Mouse (Mus musculus) C2C12 (cell line): Measurements from ENCODE around the gene Slmap. TPM values are rescaled to one million over a fixed set of nuclear protein-coding genes. Genes with fewer than 3 reads are reported as not detected.

Experiments
- H3K27me3 ChIP-seq: one replicate; pipeline ENCODE4 v1.6.1; 2011; ENCODE audit not compliant: control insufficient read depth, insufficient read depth, insufficient read length
- H3K36me3 ChIP-seq: one replicate; pipeline ENCODE4 v1.6.1; 2011; ENCODE audit not compliant: control insufficient read depth, insufficient read depth
- H3K4me3 ChIP-seq: one replicate; pipeline ENCODE4 v1.5.1; 2011; ENCODE audit warnings: mild to moderate bottlenecking, control low read depth; ENCODE audit not compliant: poor library complexity, insufficient read depth, severe bottlenecking
- H3K79me2 ChIP-seq: one replicate; pipeline ENCODE4 v1.6.1; 2011; ENCODE audit not compliant: control insufficient read depth, insufficient read depth
- H3K79me3 ChIP-seq: one replicate; pipeline ENCODE4 v1.6.1; 2011; ENCODE audit warnings: low read depth, control low read depth
- H3ac ChIP-seq: one replicate; pipeline ENCODE3; 2011; ENCODE audit warnings: low read depth; ENCODE audit not compliant: control insufficient read depth, insufficient read length
- CEBPB ChIP-seq: IDR thresholded peaks from one replicate; pipeline ENCODE4 v1.6.1; 2011; ENCODE audit warnings: low read depth, mild to moderate bottlenecking, control low read depth, moderate library complexity
- CTCF ChIP-seq: IDR thresholded peaks from one replicate; pipeline ENCODE4 v1.5.1; 2011; ENCODE audit not compliant: control insufficient read depth, insufficient read depth, insufficient read length
- FOSL1 ChIP-seq: IDR thresholded peaks from one replicate; pipeline ENCODE4 v1.8.0; 2011; ENCODE audit warnings: mild to moderate bottlenecking, low read length; ENCODE audit not compliant: poor library complexity, insufficient read depth, severe bottlenecking
- MAX ChIP-seq: IDR thresholded peaks from one replicate; pipeline ENCODE4 v1.6.1; 2011; ENCODE audit warnings: mild to moderate bottlenecking, control low read depth
- MYOD1 ChIP-seq: IDR thresholded peaks from one replicate; pipeline ENCODE4 v1.6.1; 2011; ENCODE audit warnings: low read depth; ENCODE audit not compliant: control insufficient read depth, insufficient read length
- MYOG ChIP-seq: IDR thresholded peaks from one replicate; pipeline ENCODE4 v1.6.1; 2011; ENCODE audit not compliant: control insufficient read depth, insufficient read length; ENCODE audit errors: extremely low read depth
- USF1 ChIP-seq: IDR thresholded peaks from one replicate; pipeline ENCODE4 v1.6.1; 2011; ENCODE audit warnings: low read depth, mild to moderate bottlenecking, control low read depth, moderate library complexity
- polyA plus RNA-seq: library from polyadenylated mRNA; unstranded; fragments of >200 nt; fragmentation: generic; extraction: Trizol; gene quantifications from one replicate; pipeline ENCODE4 v1.2.1, GENCODE M21; 2012; ENCODE audit warnings: missing spikeins

Gene Slmap
- polyA plus RNA-seq, 1 experiment = 10.8 TPM

GRCm38 (mm10) chr14:26500136-26500933 is 34.4 kb downstream of the Slmap start:
- Histone ChIP-seq H3K79me3 (peaks cover 45% of the 10 kb centered on the region), H3K36me3 (no peaks in the 10 kb centered on the region), H3K4me3 (no peak overlapping the region), H3ac (no peak overlapping the region), H3K79me2 (peaks cover 90% of the 10 kb centered on the region), H3K27me3 (no peaks in the 10 kb centered on the region)
- TF ChIP-seq CEBPB (no peak), MYOD1 (no peak), MYOG (no peak), MAX (no peak), FOSL1 (no peak), USF1 (no peak), CTCF (no peak)

DNA sequence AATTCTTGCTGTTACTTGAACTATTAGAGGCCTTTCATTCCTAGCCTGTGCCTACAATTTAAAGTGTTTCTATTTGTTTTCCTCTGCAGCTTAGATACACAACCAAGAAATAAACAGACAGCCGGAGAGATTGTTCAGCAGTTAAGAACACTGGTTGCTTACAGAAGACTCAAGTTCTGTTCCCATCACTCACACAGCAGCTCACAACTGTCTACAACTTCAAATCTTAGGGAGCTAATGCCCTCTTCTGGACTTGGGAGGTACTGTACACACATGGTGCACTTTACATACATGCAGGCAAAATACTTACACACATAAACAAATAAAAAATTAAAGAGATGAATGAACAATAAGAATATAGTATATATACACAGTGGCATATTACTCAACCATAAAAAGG is 39.7 kb downstream of the Slmap start:
- TF ChIP-seq MYOG (no peak), CTCF (no peak), MAX (no peak), USF1 (no peak), CEBPB (no peak), MYOD1 (no peak), FOSL1 (no peak)
- peaks cover 90% of the 10 kb centered on the region for H3K79me2 ChIP-seq
- no peaks in the 10 kb centered on the region for H3K36me3 ChIP-seq
- H3K79me3 ChIP-seq = peaks cover 36% of the 10 kb centered on the region
- H3K27me3 ChIP-seq = no peaks in the 10 kb centered on the region
- no peak overlapping the region for H3K4me3 ChIP-seq
- H3ac ChIP-seq = no peak overlapping the region

GRCm38 (mm10) chr14:26491150-26491549 is 43.6 kb downstream of the Slmap start:
- no peak overlapping the region for H3K4me3 ChIP-seq
- H3K79me2 ChIP-seq = peaks cover 85% of the 10 kb centered on the region
- no peaks in the 10 kb centered on the region for H3K27me3 ChIP-seq
- H3K36me3 ChIP-seq = no peaks in the 10 kb centered on the region
- H3K79me3 ChIP-seq = peaks cover 37% of the 10 kb centered on the region
- TF ChIP-seq FOSL1 (no peak), CTCF (peak; percentile 57)
- H3ac ChIP-seq = no peak overlapping the region

- no peak overlapping the region for H3ac ChIP-seq
- no peaks in the 10 kb centered on the region for H3K27me3 ChIP-seq
- peaks cover 85% of the 10 kb centered on the region for H3K79me2 ChIP-seq
- H3K36me3 ChIP-seq = no peaks in the 10 kb centered on the region
- H3K79me3 ChIP-seq = peaks cover 26% of the 10 kb centered on the region
- TF ChIP-seq MYOD1 (no peak), MYOG (no peak), CTCF (no peak), USF1 (no peak), FOSL1 (no peak), MAX (no peak), CEBPB (no peak)
- H3K4me3 ChIP-seq = no peak overlapping the region
These were observed 46.3 kb downstream of the Slmap start for GRCm38 (mm10) chr14:26488329-26489020.

DNA sequence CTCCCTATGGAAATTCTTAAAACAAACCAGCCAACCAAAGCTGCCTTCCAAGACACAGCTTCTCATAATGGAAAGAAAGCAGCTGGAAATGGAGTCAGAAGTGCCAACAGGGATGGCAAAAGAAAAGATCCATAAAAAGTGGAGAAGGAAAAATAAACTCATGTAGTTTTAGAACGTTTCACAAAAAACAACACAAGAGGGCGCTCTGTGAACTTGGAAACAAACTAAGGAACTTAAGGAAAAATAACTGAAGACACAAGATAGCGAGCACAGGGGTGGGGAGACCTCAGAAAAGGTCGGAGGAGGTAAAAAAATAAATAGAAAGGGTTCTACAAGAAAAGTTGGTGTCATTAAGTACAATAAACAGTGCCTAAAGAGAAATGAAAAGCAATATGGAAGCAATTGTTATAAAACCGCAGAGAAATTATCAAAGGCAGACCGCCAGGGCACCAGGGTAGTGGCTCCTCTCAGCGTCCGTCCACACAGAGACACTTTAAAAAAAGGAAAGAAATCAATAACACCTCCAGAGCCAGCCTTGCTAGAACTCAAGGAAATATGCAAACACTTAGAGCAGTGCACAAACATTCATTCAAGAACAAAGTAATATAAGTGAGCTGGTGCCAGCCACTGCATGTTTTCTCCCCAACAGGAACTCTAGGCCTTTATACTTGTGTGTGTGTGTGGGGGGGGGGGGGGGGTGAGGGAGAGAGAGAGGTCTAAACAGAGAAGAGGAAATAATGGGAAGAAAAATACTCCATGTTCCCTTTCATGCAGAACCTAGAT is 48.1 kb downstream of the Slmap start:
- peaks cover 26% of the 10 kb centered on the region for H3K79me3 ChIP-seq
- H3K79me2 ChIP-seq = peaks cover 69% of the 10 kb centered on the region
- no peak overlapping the region for H3ac ChIP-seq
- no peak for TF ChIP-seq FOSL1
- TF ChIP-seq MAX = no peak
- TF ChIP-seq CEBPB = no peak
- TF ChIP-seq CTCF = no peak
- TF ChIP-seq USF1 = no peak
- no peak for TF ChIP-seq MYOG
- TF ChIP-seq MYOD1 = no peak
- H3K4me3 ChIP-seq = no peak overlapping the region
- no peaks in the 10 kb centered on the region for H3K36me3 ChIP-seq
- H3K27me3 ChIP-seq = no peaks in the 10 kb centered on the region
